Mouse (Mus musculus) cerebellum, postnatal 4 days (tissue): ENCODE results near the gene Rps10.
A peak's percentile ranks its signal among the peaks of the same experiment; 100 is the strongest.

Experiments used
- DNase-seq, 2 experiments: peaks; one replicate each; pipeline ENCODE4 v3.0.0; 2022; ENCODE audit warnings: low spot score in 2 of 2, mixed read lengths in 1 of 2

Gene Rps10

GRCm38 (mm10) chr17:27636132-27637020 lies at the start of gene Rps10:
Gene Rps10, minus strand, starts transcription at chr17:27636669.
- peak in 1 of 2 experiments; percentile 28 for DNase-seq

GRCm38 (mm10) chr17:27685550-27685913 lies 49.1 kb upstream of the Rps10 start:
- DNase-seq: no peak

GRCm38 (mm10) chr17:27684886-27685549 lies 48.5 kb upstream of the Rps10 start:
- DNase-seq: peak; percentile 64 to 84

GRCm38 (mm10) chr17:27678924-27679813 lies 42.7 kb upstream of the Rps10 start:
- DNase-seq: peak in 1 of 2 experiments; percentile 48

- no peak for DNase-seq
Measured at GRCm38 (mm10) chr17:27677756-27678155, 41.3 kb upstream of the Rps10 start.

- DNase-seq: no peak
Measured at GRCm38 (mm10) chr17:27676270-27676669, 39.8 kb upstream of the Rps10 start.

- no peak for DNase-seq
Measured at GRCm38 (mm10) chr17:27675453-27675852, 39.0 kb upstream of the Rps10 start.

GRCm38 (mm10) chr17:27673945-27674344 lies 37.5 kb upstream of the Rps10 start:
- no peak for DNase-seq

GRCm38 (mm10) chr17:27671720-27672119 lies 35.3 kb upstream of the Rps10 start:
- DNase-seq: no peak

GRCm38 (mm10) chr17:27658767-27659166 lies 22.3 kb upstream of the Rps10 start:
- DNase-seq: no peak

- no peak for DNase-seq
Measured at GRCm38 (mm10) chr17:27657123-27657522, 20.7 kb upstream of the Rps10 start.

GRCm38 (mm10) chr17:27656414-27656813 lies 19.9 kb upstream of the Rps10 start:
- no peak for DNase-seq

GRCm38 (mm10) chr17:27656011-27656399 lies 19.5 kb upstream of the Rps10 start:
- DNase-seq: no peak

GRCm38 (mm10) chr17:27655089-27656010 lies 18.9 kb upstream of the Rps10 start, which contains the start of gene Pacsin1:
Gene Pacsin1, plus strand, starts transcription at chr17:27655509.
- peak; percentile 47 to 72 for DNase-seq

GRCm38 (mm10) chr17:27653253-27653959 lies 16.9 kb upstream of the Rps10 start:
- no peak for DNase-seq

- DNase-seq: no peak
Measured at GRCm38 (mm10) chr17:27652046-27652790, 15.7 kb upstream of the Rps10 start.

GRCm38 (mm10) chr17:27650586-27650985 lies 14.1 kb upstream of the Rps10 start:
- DNase-seq: no peak

GRCm38 (mm10) chr17:27650160-27650559 lies 13.7 kb upstream of the Rps10 start:
- DNase-seq: no peak

- no peak for DNase-seq
Measured at GRCm38 (mm10) chr17:27645807-27646206, 9.3 kb upstream of the Rps10 start.
